Mouse (Mus musculus): ENCODE measurements around the gene Cfap97.
"Not testable (repeated sequence)": the region's sequence is repeated elsewhere in the genome, so short reads cannot be mapped to it uniquely, and the experiment has no call there.

Gene Cfap97

DNA sequence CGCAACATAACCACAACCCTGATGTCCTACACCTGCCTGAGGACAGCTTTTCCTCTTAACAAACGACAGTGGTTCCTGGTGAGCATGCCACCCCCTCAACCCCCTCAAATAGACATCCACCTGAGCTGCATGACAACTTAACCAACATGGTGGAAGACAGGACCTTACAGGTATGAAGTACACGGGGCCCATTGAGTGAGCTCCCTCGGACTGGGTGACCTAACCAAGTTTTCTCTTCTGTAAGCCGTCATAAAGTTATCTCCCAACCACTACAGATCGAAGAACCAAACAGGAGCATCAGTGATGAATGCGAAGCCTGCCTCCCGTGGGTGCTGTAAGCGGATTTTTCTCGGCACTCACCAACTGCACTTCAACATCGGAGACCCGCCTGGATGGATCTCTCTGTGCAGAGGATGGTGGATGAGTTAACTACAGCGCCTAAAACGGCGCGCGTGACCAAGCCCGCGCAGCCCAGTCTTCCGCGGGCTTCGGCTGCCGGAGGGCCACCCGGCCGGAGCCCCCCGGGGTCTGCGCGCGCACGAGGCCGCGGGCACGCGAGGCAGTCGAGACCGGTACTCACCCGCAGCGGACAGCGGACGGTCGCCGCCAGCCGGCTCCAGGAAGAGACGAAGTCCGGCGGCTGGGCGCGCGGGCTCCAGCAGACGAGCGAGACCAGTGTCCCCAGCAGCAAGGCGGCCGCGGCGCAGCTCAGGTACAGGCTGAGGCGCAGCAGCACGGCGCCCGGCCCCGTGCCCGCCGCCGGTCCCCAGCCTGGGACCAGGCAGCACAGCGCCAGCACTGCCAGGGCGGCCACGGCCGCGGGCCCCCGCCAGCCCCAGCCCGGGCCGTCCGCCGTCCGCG is at the start of gene Cfap97:
Gene Cfap97, plus strand, starts transcription at position 570 of the 861 bp plus-strand sequence.
- peak; percentile 66 for DNase-seq

DNA sequence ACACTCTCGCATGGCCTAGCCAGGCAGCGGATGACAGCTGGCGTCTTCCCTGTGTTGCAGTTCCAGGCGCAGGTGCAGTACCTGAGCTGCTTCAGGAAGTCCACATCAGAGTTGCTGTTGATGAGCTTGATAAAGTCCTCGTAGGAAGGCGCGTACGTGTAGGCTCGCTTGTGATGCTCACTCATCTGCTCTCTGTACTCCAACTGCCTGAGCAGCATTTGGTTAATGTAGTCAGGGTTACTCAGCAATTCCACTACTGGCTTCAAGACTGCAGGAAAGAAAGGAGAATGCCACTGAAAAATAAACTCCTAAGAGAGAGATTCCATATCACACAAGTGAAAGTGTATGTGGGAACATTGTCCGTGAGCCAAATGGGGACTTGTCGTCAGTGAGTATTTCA is 48.1 kb upstream of the Cfap97 start:
- no peak for DNase-seq

DNA sequence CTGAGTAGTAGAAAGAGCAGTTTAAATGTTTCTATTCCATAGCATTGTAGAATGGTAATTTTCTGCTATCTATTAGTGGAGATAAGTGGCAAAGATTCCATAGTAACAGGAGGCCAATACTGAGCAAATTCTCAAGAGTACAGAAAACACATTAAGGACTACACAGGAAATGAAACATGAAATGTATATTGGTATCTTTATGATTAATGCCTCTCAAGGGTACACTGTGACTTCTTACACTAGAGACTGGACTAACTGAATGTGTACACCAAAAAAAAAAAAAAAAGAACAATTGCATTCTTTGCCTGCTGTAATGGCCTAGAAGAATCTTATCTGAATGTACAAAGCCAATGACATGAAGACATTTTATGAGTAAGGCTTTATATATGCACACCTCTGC is 43.9 kb upstream of the Cfap97 start:
- no peak for DNase-seq

DNA sequence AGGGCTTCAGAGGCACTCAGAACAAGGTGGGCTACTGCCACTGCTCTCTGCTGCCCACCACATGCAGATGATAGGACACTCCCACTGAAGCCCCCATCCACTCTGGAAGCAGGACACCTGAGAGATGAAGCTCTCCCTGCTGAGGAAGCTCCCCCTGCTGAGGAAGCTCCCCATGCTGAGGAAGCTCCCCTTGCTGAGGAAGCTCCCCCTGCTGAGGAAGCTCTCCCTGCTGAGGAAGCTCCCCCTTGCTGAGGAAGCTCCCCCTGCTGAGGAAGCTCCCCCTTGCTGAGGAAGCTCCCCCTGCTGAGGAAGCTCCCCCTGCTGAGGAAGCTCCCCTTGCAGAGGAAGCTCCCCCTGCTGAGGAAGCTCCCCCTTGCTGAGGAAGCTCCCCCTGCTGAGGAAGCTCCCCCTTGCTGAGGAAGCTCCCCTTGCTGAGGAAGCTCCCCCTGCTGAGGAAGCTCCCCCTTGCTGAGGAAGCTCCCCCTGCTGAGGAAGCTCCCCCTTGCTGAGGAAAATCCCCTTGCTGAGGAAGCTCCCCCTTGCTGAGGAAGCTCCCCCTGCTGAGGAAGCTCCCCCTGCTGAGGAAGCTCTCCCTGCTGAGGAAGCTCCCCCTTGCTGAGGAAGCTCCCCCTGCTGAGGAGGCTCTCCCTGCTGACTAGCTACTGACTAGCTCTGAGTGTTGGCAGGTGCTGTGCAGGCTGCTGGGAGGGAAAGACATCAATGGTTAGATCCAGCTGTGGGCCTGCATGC is 38.0 kb upstream of the Cfap97 start:
- not testable (repeated sequence) for DNase-seq

DNA sequence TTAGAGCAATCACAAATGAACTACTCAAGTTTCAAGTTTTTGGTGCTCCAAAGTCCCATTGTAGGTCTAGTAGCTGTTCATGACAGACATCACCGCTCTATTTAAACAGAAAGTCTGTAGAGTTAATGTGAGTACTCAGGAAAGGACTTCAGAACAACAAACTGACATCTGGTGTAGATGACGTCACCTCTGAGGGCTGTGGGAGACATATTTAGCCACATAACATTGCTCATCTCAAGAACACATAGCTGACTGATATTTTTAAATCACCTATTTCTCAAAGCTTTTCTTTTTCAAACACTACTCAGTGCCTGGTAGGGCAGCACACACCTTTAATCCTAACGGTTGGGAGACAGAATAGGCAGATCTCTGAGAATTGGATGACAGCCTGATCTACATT is 34.4 kb upstream of the Cfap97 start:
- peak; percentile 23 for DNase-seq

DNA sequence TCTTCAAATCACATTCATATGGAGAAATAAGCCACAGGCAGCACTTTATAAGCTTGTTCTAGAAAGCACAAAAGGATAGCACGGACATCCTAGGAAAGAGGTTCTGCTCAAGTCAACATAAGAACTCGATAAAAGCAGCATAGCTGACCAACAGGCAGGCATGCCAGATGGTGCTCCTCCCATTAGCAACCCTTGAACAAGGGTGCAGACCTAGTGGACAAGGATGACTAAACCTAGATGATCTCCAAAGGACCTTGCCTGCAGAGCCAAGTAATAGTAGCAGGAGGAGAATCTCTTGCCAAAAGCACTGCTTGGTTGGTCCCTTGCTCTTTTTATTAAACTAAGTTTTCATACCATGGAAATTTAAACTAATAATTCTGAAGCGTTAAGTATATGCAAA is 32.4 kb upstream of the Cfap97 start:
- DNase-seq = no peak

DNA sequence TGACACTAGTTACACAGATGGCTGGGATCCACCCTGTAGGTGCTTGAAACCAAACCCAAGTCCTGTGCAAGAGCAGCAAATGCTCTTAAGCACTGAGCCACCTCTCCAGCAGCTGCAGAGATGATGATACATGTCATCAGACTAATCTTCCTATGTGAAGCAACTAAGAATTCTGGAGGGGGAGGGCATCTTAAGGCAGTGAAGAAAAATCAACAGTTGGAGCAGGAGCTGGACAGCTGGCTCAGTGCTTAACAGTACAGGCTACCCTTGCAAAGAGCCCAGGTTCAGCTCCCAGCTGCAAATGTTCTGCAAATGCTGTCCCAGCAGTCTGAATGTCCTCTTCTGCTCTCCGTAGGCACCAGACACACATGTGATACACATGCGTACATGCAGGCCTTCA is 29.1 kb upstream of the Cfap97 start:
- no peak for DNase-seq

DNA sequence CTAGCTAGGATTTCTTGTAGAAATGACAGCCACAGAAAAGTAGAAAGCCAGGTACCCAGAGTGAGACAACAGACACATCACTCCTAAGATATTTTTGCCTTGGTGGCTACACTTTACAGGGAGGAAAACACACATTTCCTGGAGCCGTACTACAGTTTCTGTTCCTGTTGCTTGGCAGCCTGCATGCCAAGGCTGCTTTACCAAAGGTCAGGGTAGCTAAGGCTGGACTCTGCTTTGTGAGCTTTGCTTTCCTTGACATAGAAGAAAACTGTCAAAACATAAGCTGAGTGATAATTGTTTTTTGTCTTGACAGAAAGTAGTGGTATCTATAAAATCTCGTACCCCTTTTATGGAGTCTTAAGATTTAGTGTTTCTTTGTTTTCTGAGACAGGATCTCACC is 21.1 kb upstream of the Cfap97 start:
- DNase-seq = no peak

DNA sequence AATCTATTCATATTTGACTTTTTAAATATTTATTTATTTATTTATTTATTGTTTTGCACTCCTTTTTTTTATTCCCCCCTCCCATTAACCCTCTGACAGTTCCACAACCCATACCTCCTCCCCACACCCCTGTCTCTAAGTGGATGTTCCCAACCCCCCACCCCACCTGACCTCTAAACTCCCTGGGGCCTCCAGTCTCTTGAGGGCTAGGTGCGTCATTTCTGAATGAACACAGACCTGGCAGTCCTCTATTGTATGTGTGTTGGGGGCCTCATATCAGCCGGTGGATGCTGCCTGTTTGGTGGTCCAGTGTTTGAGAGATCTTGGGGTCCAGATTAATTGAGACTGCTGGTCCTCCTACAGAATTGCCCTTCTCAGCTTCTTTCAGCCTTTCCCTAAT is 16.0 kb upstream of the Cfap97 start:
- DNase-seq = not testable (repeated sequence)

DNA sequence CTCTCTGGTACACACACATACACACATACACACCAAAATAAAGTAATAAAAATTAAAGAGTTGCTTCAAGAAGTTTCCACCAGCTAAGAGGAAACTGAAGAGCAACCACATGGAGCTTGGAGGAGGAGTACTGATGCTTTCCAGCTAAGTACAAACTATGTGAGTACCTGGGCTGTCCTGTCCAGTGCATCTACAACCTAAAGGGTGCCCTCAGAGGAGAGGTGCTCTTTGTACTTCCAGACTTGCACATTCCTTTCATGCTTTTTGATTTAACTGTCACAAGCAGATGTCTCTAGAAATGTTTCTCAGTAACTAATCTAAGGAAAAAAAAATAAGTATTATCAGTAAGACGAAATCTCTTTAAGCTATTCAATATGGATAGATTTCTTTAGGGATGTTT is 14.2 kb upstream of the Cfap97 start:
- DNase-seq = no peak

DNA sequence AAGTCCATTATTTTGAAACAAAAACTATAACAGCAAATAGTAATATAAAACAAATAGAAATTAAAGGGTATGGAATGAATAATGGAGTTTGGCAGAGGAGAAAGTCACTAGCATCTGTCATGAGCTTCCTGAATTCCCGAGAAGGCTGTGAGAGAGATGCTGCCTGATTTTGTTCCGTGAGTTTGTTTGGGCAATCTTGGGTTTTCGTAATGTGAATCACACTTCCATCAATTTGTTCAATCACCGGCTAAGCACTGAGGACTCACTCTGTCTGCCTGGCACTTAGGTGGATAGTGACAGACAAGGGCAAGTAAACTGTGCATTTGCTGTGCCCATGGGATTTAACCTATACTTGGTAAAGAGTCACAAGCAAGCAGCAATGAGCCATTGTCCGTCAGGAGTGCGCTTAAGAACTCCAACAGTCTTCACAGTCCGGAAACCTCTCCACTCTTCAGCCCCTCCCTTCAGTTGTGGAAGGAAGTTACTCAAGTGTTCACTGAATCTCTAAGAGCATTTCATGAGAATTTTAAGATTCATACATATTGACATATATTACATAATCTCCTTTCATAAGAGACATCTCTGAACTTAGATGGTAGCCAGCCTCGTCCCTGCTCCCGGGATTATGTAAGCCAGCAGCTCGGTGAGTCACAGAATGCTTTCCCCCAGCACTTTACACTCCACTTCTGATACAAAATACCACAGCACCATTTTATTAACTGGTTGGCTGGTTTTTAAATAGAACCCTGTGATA is 13.6 kb upstream of the Cfap97 start:
- no peak for DNase-seq

DNA sequence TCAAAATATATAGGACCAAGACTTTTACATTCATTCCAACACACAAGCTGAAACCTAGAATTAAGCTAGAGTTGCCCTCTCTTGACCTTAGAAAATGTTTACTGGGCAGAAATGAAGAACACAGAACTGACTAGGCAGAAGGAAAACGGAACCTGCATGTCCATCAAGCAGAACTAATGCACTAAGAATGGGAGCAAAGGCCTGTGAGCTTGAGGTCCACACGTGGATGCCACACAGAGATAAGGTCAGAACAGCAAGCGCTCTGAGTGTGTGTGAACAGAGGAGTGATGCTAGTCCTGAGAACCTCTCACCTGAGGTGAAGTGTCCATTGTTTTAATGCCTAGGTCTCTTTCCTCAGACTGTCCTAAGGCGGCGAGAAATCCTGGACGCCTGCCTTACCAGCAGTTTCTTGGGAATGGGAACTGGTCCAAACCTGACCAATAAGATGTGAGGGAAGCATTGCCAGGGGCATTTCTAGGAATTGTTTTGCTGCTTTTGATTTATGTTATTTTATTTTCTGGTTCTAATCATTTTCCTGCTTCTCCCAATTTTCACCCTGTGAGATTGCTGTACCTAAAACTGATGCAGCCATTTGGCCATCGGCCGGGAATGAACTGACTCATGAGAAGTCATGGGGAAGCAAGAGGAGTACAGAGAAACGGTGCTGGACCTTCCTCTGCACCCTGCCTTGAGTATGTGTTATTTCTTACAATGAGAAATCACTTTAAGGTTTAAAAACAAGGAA is 11.0 kb upstream of the Cfap97 start:
- DNase-seq = no peak

DNA sequence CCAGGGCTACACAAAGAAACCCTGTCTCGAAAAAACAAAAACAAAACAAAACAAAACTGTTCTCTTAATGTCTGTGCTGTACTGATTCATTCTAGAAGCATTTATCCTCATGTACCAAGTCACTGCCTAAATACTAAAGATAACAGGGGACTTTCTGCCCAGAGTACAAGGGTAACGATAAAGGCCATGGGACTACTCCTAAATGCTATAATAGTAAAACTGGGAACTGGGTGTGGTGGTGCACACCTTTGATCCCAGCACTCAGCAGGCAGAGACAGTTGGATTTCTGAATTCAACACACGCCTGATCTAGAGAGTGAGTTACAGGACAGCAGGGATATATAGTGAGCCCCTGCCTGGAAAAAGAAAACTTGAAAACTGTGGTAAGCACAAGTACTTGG is 9.9 kb upstream of the Cfap97 start:
- no peak for DNase-seq

DNA sequence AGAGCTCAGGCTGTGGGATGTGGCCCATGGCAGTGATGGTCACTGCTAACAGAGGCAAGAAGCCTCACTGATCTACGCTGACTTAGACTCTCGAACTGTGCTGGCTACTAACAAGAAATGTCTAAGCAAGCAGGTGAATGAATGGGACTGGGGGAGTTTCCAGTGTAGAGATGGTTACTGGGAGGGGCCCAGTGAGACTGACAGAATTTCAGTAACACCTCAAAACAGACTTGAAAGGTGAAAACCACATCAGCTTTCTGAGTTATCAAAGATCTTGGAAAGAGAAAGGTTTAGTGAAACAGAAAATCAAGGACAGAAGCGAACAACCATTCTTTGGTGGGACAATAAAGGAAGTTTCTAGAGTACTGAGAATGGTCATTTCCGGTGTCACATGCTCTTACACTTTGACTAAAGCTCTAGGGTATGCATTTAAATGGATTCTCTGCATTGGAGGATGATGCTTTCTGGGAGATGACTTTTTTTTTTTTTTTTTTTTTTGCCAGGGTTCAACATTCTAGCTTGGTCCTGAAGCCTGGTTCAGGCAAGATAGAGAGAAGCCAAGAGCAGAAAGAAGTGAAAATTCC is 9.0 kb upstream of the Cfap97 start:
- no peak for DNase-seq

DNA sequence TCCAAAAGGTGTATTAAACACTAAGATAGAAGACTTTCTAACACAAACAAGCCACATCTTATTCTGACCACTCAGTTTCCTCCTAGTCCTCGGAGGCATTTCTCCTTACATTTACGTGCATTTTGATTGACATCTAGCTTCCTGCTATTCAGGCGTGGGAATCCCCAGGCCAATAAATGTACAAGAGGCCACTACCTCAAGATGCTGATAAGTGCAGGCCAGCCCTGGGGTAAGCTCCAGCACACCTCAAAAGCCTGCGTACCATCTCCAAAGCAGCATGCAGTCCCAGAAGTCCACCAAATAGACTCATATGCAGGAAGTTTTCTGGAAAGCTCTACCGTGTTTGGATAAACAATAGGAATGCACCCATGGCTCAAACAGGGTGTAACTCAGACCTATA is 8.1 kb upstream of the Cfap97 start:
- DNase-seq = no peak

DNA sequence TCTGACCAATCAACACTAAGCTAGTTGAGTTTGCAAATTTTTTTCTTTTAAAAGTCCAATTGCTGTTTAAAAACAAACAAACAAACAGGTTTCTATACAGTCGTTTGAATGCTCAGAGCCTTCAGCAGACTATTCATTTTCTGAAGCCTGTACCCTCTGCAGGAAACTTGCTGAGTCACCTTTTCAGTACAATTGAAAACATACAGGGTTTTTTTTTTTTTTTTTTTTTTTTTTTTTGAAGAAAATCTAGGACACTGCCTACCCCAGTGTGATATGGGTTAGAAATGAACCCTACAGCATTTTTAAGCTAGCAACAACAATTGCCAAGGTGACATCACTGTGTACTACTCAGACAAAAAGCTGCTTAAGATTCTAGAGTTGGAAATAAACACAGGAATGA is 7.6 kb upstream of the Cfap97 start:
- DNase-seq = no peak

DNA sequence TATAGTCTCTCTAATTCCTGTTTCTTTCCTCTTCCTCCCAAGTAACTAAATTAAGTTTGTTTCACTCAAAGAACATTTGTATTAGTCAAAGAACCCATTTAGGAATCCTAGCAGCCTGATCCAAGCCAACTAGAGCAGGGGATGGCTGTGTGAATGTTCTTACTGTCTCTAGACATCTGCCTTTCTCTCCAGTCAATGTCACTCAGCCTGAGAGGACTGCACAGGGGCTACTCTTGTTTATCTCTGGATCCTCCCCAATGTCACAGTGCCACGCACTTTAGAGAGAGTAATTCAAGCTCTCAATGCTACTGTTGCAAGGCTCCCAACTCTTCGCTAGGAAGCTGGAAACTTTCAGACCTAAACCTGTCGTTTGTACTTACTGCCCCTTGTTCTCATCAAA is 5.4 kb upstream of the Cfap97 start:
- DNase-seq = no peak

DNA sequence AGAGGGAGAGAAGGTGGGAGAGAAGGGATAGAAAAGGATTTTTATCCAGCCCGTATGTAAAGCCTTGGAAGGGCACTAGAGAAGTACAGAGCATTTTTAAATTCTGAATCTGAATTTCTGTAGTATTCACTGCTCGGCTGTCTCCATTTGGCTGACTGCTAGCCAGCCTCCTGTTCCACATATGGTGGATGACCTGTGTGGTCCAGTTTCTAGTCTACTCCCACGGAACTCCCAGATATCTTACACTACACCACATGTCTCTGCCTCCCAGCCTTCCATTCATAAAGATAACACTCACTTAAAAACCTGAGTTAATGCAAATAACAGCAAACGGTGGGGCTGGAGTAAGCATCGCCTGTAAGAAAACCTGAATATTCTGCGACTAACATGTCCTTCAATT is 2.3 kb upstream of the Cfap97 start:
- DNase-seq = no peak

DNA sequence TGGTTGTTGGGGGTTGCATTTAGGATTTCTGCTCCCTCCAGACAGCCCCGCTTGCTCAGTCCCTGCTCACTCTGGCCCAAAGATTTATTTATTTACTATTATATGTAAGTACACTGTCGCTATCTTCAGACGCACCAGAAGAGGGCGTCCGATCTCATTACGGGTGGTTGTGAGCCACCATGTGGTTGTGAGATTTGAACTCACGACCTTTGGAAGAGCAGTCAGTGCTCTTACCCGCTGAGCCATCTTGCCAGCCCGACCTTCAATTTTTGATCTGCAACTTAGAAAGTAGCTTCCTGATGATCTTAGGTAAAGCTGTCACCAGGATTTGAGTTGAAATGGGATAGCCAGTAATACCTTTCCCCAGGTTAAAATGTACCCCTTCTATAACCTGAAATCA is 1.8 kb upstream of the Cfap97 start:
- no peak for DNase-seq

DNA sequence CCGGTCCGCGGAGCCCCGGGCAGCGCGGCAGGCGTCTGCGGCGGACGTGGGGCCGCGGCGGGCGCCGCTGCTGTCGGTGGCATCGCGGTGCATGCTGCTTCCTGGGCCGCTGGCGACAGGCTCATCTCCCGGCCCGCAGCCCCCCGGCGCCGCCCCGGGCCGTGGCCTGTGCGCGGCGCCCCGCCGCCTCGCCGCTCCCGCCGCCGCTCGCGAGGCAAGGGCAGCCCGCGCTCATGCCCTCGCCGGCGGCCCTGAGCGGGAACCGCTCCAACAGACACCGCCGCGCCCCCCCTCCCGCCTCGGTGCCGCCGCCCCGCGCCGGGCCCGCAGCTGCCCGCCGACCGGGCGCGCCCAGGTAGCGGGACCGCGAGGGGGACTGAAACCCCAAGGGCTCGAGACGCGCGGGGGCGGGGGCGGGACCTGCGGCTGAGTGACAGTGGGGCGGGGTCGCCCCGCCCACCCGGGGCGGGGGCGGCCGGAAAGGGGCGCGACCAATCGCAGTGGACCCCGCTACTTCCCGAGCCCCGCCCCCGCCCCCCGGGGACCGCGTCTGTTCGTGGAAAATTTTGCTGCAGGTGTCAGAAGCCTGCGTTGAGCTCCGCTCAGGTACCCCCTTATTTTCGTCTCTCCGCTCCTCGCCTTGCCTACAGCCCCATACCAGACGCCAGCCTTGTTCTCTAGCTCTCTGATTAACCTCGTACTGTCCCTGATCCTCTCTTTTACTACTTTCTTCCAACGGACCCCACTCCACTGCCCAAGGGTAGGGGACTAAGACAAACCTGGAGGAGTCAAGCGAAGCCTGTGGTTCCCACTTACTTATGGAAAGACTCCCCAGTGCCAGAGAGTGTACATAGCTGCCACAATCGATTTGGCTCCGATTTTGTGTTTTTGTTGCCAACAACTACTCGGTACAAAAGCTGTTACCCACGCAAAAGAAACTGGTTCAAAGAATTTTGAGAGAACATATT is 777 bp downstream of the Cfap97 start, which contains the start of gene Snx25:
Gene Snx25, minus strand, starts transcription at position 96 of the 968 bp plus-strand sequence.
- peak; percentile 84 for DNase-seq

DNA sequence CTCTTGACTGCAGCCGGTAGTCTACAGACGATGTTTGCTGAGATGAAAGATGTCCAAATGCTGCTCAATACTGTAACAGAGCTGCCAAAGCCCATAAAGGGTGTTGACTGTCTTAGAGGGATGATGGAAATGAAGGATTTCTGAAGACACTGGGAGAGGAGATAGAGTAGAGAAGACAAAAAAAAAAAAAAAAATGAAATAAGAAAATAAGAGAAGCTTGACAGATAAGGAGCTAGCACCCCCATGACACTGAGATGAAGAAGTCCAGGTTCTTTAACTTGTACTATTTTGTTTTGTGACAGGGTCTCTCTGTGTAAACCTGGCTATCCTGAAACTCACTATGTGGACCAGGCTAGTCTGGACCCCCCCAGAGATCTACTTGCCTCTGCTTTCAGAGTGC is 1.5 kb downstream of the Cfap97 start:
- no peak for DNase-seq
